Comparison of ENCODE assay signal across 24 mouse cellular contexts in the genomic region with DNA sequence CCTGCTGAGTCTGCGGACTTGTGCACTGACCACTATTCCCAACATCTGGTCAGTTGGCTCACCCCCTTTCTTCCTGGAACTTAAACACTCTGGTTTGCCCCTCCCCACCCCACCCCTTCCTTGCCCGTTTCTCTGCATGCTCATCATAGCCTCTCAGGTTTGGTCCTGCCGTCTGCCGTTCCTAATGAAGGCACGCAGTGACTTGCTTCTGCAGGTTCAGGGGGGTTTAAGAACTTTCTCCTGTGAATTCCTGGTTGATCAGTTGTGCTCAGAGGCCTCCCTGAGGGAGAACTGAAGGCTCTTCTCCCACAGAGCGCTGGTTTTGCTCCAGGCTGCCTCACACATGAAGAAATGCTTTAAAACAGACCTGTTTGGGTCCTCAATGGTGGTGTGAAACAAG. TPM values are rescaled to one million over a fixed set of nuclear protein-coding genes. Genes with fewer than 3 reads are reported as not detected.
"Had no signal": no experiment of that assay in that cellular context is flagged by ENCODE, and none has a peak within 500 bp of the region (broad histone marks: within the 10 kb centered on the region; RNA-seq: fewer than 3 reads in every experiment).

No protein-coding gene starts in this region.

- H3K9me3 ChIP-seq: midbrain, embryonic 15.5 days; neural tube, embryonic 15.5 days had no signal

- H3K27me3 ChIP-seq: limb, embryonic 15.5 days; midbrain, embryonic 12.5 days; midbrain, embryonic 15.5 days; neural tube, embryonic 12.5 days; neural tube, embryonic 15.5 days had no signal

- ATAC-seq: liver, postnatal 0 days; lung, postnatal 0 days; midbrain, embryonic 15.5 days had no signal

- H3K36me3 ChIP-seq: limb, embryonic 15.5 days; midbrain, embryonic 12.5 days; midbrain, embryonic 15.5 days; neural tube, embryonic 12.5 days; neural tube, embryonic 15.5 days had no signal

- H3K4me2 ChIP-seq: limb, embryonic 15.5 days; liver, embryonic 11.5 days; lung, embryonic 14.5 days; midbrain, embryonic 12.5 days; midbrain, embryonic 15.5 days; neural tube, embryonic 12.5 days; neural tube, embryonic 15.5 days had no signal

- H3K4me3 ChIP-seq: layer of hippocampus, adult 2 months; limb, embryonic 15.5 days; megakaryocyte, embryonic 14.5 days; midbrain, embryonic 12.5 days; midbrain, embryonic 15.5 days; neural tube, embryonic 12.5 days; neural tube, embryonic 15.5 days had no signal

- H3K27ac ChIP-seq: kidney, postnatal 0 days; layer of hippocampus, adult 2 months; limb, embryonic 15.5 days; liver, embryonic 14.5 days; midbrain, embryonic 12.5 days; midbrain, embryonic 15.5 days; neural tube, embryonic 12.5 days; neural tube, embryonic 15.5 days had no signal

- DNase-seq: kidney, adult 2 months; kidney, postnatal 25 days; layer of hippocampus, adult 9-11 months; liver, postnatal 0 days; lung, embryonic 14.5 days; right cerebral cortex, adult 18-20 months; right cerebral cortex, postnatal 14 days; right cerebral cortex, postnatal 4 days; thymus, adult 18-20 months; thymus, postnatal 36 days had no signal

- H3K4me1 ChIP-seq: midbrain, embryonic 15.5 days; neural tube, embryonic 12.5 days; neural tube, embryonic 15.5 days had no signal

- H3K9ac ChIP-seq: limb, embryonic 15.5 days; liver, embryonic 14.5 days; liver, postnatal 0 days; lung, embryonic 14.5 days; midbrain, embryonic 12.5 days; midbrain, embryonic 15.5 days; neural tube, embryonic 12.5 days; neural tube, embryonic 15.5 days had no signal

RNA-seq across cellular contexts. Expression of gene Iqca, which starts 30.4 kb away (rescaled TPM):
- polyA plus RNA-seq: large intestine, adult 2 months; liver, embryonic 11.5 days; midbrain, embryonic 12.5 days; stomach, embryonic 14.5 days; urinary bladder, adult 2 months had no signal
